Mouse (Mus musculus): ENCODE data around the gene Nmnat2. TPM values are rescaled to one million over a fixed set of nuclear protein-coding genes. Genes with fewer than 3 reads are reported as not detected.
"Not testable (repeated sequence)": the region's sequence is repeated elsewhere in the genome, so short reads cannot be mapped to it uniquely, and the experiment has no call there.

The Nmnat2 gene
- polyA plus RNA-seq, 1 experiment from 2014 or later, result 26.9 TPM

GRCm38 (mm10) chr1:153066387-153066781, 111.6 kb downstream of the Nmnat2 start:
- no peak overlapping the region for H3K4me3 ChIP-seq
- peaks cover 25% of the 10 kb centered on the region for H3K27me3 ChIP-seq
- no peak overlapping the region for H3K4me2 ChIP-seq (replicated peaks)
- no peaks in the 10 kb centered on the region for H3K9me3 ChIP-seq
- peaks cover 1% of the 10 kb centered on the region; the same call in 1 of the 2 replicates for H3K4me1 ChIP-seq
- H3K36me3 ChIP-seq, result no peaks in the 10 kb centered on the region
- H3K27ac ChIP-seq (replicated peaks), result no peak overlapping the region
- 81% methylated on average over 4 of the region's 4 CpGs for WGBS
- ATAC-seq (ENCODE audit: low FRiP score, low read depth), result no peak
- H3K9ac ChIP-seq (replicated peaks), result no peak overlapping the region

GRCm38 (mm10) chr1:153071563-153071962, 116.8 kb downstream of the Nmnat2 start:
- Histone ChIP-seq H3K4me3 (no peak overlapping the region), H3K9ac (replicated peaks) (no peak overlapping the region), H3K36me3 (no peaks in the 10 kb centered on the region), H3K27me3 (peaks cover 63% of the 10 kb centered on the region), H3K4me2 (replicated peaks) (peak overlapping the region; percentile 21; the same call in 1 of the 2 replicates), H3K27ac (replicated peaks) (no peak overlapping the region), H3K9me3 (no peaks in the 10 kb centered on the region), H3K4me1 (peaks cover 22% of the 10 kb centered on the region)
- whole genome bisulfite sequencing, result 44% methylated on average over 16 of the region's 16 CpGs
- no peak for ATAC-seq (ENCODE audit: low FRiP score, low read depth)

GRCm38 (mm10) chr1:153071995-153072394, 117.2 kb downstream of the Nmnat2 start:
- no peaks in the 10 kb centered on the region for H3K9me3 ChIP-seq
- no peak overlapping the region for H3K9ac ChIP-seq (replicated peaks)
- 32% methylated on average over 12 of the region's 12 CpGs for WGBS
- H3K4me2 ChIP-seq (replicated peaks), result no peak overlapping the region
- no peak for ATAC-seq (ENCODE audit: low FRiP score, low read depth)
- no peak overlapping the region for H3K4me3 ChIP-seq
- peaks cover 68% of the 10 kb centered on the region for H3K27me3 ChIP-seq
- H3K27ac ChIP-seq (replicated peaks), result no peak overlapping the region
- peaks cover 22% of the 10 kb centered on the region for H3K4me1 ChIP-seq
- no peaks in the 10 kb centered on the region for H3K36me3 ChIP-seq

GRCm38 (mm10) chr1:153072711-153073110, 117.9 kb downstream of the Nmnat2 start:
- no peaks in the 10 kb centered on the region for H3K9me3 ChIP-seq
- peaks cover 74% of the 10 kb centered on the region for H3K27me3 ChIP-seq
- H3K27ac ChIP-seq (replicated peaks), result no peak overlapping the region
- peaks cover 22% of the 10 kb centered on the region for H3K4me1 ChIP-seq
- 29% methylated on average over 10 of the region's 10 CpGs for WGBS
- no peak overlapping the region for H3K9ac ChIP-seq (replicated peaks)
- no peak overlapping the region for H3K4me2 ChIP-seq (replicated peaks)
- H3K36me3 ChIP-seq, result no peaks in the 10 kb centered on the region
- no peak for ATAC-seq (ENCODE audit: low FRiP score, low read depth)
- H3K4me3 ChIP-seq, result no peak overlapping the region

- H3K9me3 ChIP-seq, result no peaks in the 10 kb centered on the region
- H3K4me2 ChIP-seq (replicated peaks), result no peak overlapping the region; the same call in 1 of the 2 replicates
- no peak for ATAC-seq (ENCODE audit: low FRiP score, low read depth)
- WGBS, result 5% methylated on average over 9 of the region's 9 CpGs
- H3K27ac ChIP-seq (replicated peaks), result no peak overlapping the region
- peaks cover 75% of the 10 kb centered on the region for H3K27me3 ChIP-seq
- H3K4me1 ChIP-seq, result peaks cover 22% of the 10 kb centered on the region
- H3K4me3 ChIP-seq, result no peak overlapping the region
- no peaks in the 10 kb centered on the region for H3K36me3 ChIP-seq
- H3K9ac ChIP-seq (replicated peaks), result no peak overlapping the region
These were observed 118.6 kb downstream of the Nmnat2 start for GRCm38 (mm10) chr1:153073441-153073840.

- H3K9ac ChIP-seq (replicated peaks), result no peak overlapping the region
- H3K4me2 ChIP-seq (replicated peaks), result no peak overlapping the region
- no peak overlapping the region for H3K27ac ChIP-seq (replicated peaks)
- H3K27me3 ChIP-seq, result peaks cover 64% of the 10 kb centered on the region
- no peaks in the 10 kb centered on the region for H3K36me3 ChIP-seq
- peaks cover 22% of the 10 kb centered on the region for H3K4me1 ChIP-seq
- 86% methylated on average over 3 of the region's 3 CpGs for WGBS
- no peak overlapping the region for H3K4me3 ChIP-seq
- ATAC-seq (ENCODE audit: low FRiP score, low read depth), result no peak
- H3K9me3 ChIP-seq, result no peaks in the 10 kb centered on the region
These were observed 120.4 kb downstream of the Nmnat2 start for GRCm38 (mm10) chr1:153075087-153075736.

GRCm38 (mm10) chr1:153075955-153076354, 121.2 kb downstream of the Nmnat2 start:
- Histone ChIP-seq H3K27ac (replicated peaks) (no peak overlapping the region), H3K4me3 (no peak overlapping the region), H3K27me3 (peaks cover 58% of the 10 kb centered on the region), H3K36me3 (no peaks in the 10 kb centered on the region), H3K9ac (replicated peaks) (no peak overlapping the region), H3K4me1 (peaks cover 22% of the 10 kb centered on the region), H3K9me3 (no peaks in the 10 kb centered on the region), H3K4me2 (replicated peaks) (no peak overlapping the region)
- WGBS, result 56% methylated on average over 6 of the region's 6 CpGs
- ATAC-seq (ENCODE audit: low FRiP score, low read depth), result no peak

- H3K4me1 ChIP-seq; H3K9ac ChIP-seq (replicated peaks); H3K36me3 ChIP-seq; ATAC-seq (ENCODE audit: low FRiP score, low read depth); H3K4me3 ChIP-seq; H3K27me3 ChIP-seq; H3K27ac ChIP-seq (replicated peaks); H3K4me2 ChIP-seq (replicated peaks); H3K9me3 ChIP-seq: not testable (repeated sequence)
- 84% methylated on average over 7 of the region's 14 CpGs for WGBS
These were observed 128.4 kb downstream of the Nmnat2 start for GRCm38 (mm10) chr1:153083233-153083632.

GRCm38 (mm10) chr1:153084191-153084590, 129.4 kb downstream of the Nmnat2 start:
- no peak overlapping the region for H3K27ac ChIP-seq (replicated peaks)
- H3K27me3 ChIP-seq, result no peaks in the 10 kb centered on the region
- H3K36me3 ChIP-seq, result 0 out of 2 replicates have a peak, but pooled peaks cover 5% of the 10 kb centered on the region
- H3K4me2 ChIP-seq (replicated peaks), result no peak overlapping the region
- 72% methylated on average over 6 of the region's 6 CpGs for WGBS
- no peaks in the 10 kb centered on the region for H3K4me1 ChIP-seq
- ATAC-seq (ENCODE audit: low FRiP score, low read depth), result no peak
- H3K9me3 ChIP-seq, result no peaks in the 10 kb centered on the region
- H3K9ac ChIP-seq (replicated peaks), result no peak overlapping the region
- no peak overlapping the region for H3K4me3 ChIP-seq

- H3K4me2 ChIP-seq (replicated peaks), result no peak overlapping the region
- no peaks in the 10 kb centered on the region; the same call in 1 of the 2 replicates for H3K27me3 ChIP-seq
- no peaks in the 10 kb centered on the region for H3K9me3 ChIP-seq
- ATAC-seq (ENCODE audit: low FRiP score, low read depth), result no peak
- H3K36me3 ChIP-seq, result 0 out of 2 replicates have a peak, but pooled peaks cover 5% of the 10 kb centered on the region
- no peak overlapping the region for H3K9ac ChIP-seq (replicated peaks)
- H3K4me3 ChIP-seq, result no peak overlapping the region
- 91% methylated on average over 5 of the region's 5 CpGs for WGBS
- H3K4me1 ChIP-seq, result no peaks in the 10 kb centered on the region
- no peak overlapping the region for H3K27ac ChIP-seq (replicated peaks)
These were observed 130.4 kb downstream of the Nmnat2 start for GRCm38 (mm10) chr1:153085198-153085597.

GRCm38 (mm10) chr1:153087771-153088170, 133.0 kb downstream of the Nmnat2 start:
- no peak for ATAC-seq (ENCODE audit: low FRiP score, low read depth)
- Histone ChIP-seq H3K4me2 (replicated peaks) (no peak overlapping the region), H3K36me3 (0 out of 2 replicates have a peak, but pooled peaks cover 5% of the 10 kb centered on the region), H3K27ac (replicated peaks) (no peak overlapping the region), H3K9me3 (no peaks in the 10 kb centered on the region), H3K4me3 (no peak overlapping the region), H3K4me1 (no peaks in the 10 kb centered on the region), H3K27me3 (peaks cover 10% of the 10 kb centered on the region; the same call in 1 of the 2 replicates), H3K9ac (replicated peaks) (no peak overlapping the region)
- WGBS, result 89% methylated on average over 5 of the region's 5 CpGs

- 0 out of 2 replicates have a peak, but pooled peaks cover 5% of the 10 kb centered on the region for H3K36me3 ChIP-seq
- no peaks in the 10 kb centered on the region for H3K4me1 ChIP-seq
- no peak overlapping the region for H3K4me3 ChIP-seq
- no peaks in the 10 kb centered on the region for H3K9me3 ChIP-seq
- no peak overlapping the region for H3K4me2 ChIP-seq (replicated peaks)
- H3K27me3 ChIP-seq, result peaks cover 26% of the 10 kb centered on the region
- ATAC-seq (ENCODE audit: low FRiP score, low read depth), result no peak
- H3K9ac ChIP-seq (replicated peaks), result no peak overlapping the region
- no peak overlapping the region for H3K27ac ChIP-seq (replicated peaks)
- 86% methylated on average over 2 of the region's 2 CpGs for WGBS
These were observed 135.3 kb downstream of the Nmnat2 start for GRCm38 (mm10) chr1:153090081-153090480.

All from midbrain, embryonic 12.5 days (tissue).